8 mouse cellular contexts compared by ENCODE assay signal in genomic region chr13:63901714-63902597, GRCm38 (mm10).
DNase-seq lines count a peak whose midpoint lies in the region; ATAC-seq lines count a peak whose summit lies in the region.

No protein-coding gene starts in this region.

- H3K4me3 ChIP-seq in kidney, embryonic 16.5 days (ENCODE audit: low read length) = peak overlapping the region; percentile 30
- peak overlapping the region; percentile 29 for H3K4me3 ChIP-seq in hindbrain, embryonic 14.5 days (replicated peaks; ENCODE audit: low read length)
- peak overlapping the region; percentile 19 for H3K4me3 ChIP-seq in liver, embryonic 11.5 days (ENCODE audit: low read depth, low read length)
- H3K4me3 ChIP-seq in neural tube, embryonic 12.5 days = peak overlapping the region; percentile 21

- DNase-seq in kidney, adult 8-10 months = no peak
- peak; percentile 71 to 77 for DNase-seq in cerebellum, postnatal 14 days
- peak; percentile 52 for DNase-seq in gastrocnemius, postnatal 14 days
- peak; percentile 52 for DNase-seq in hindbrain, embryonic 14.5 days (ENCODE audit: low spot score)
- no peak for DNase-seq in liver, embryonic 11.5 days (ENCODE audit: low spot score)
- DNase-seq in spleen, adult 12 weeks (ENCODE audit: low spot score) = no peak

- peak overlapping the region; percentile 53 for H3K9ac ChIP-seq in kidney, embryonic 16.5 days (replicated peaks; ENCODE audit: low read length)
- peak overlapping the region; percentile 52 for H3K9ac ChIP-seq in hindbrain, embryonic 14.5 days
- H3K9ac ChIP-seq in liver, embryonic 11.5 days (ENCODE audit: low read depth, low read length) = 0 out of 2 replicates have a peak overlapping the region, but pooled peaks have one; percentile 14
- H3K9ac ChIP-seq in neural tube, embryonic 12.5 days = peak overlapping the region; percentile 38

- H3K9me3 ChIP-seq in kidney, embryonic 16.5 days (ENCODE audit: low read length) = no peaks in the 10 kb centered on the region
- no peaks in the 10 kb centered on the region for H3K9me3 ChIP-seq in hindbrain, embryonic 14.5 days (ENCODE audit: control insufficient read depth, low read length)
- no peaks in the 10 kb centered on the region for H3K9me3 ChIP-seq in liver, embryonic 11.5 days (ENCODE audit: control insufficient read depth, low read length)
- no peaks in the 10 kb centered on the region for H3K9me3 ChIP-seq in neural tube, embryonic 12.5 days

- intact Hi-C loops in gastrocnemius, postnatal 14 days (cut with DNase I; ENCODE audit: low total_unique reads) = no loop called here

- peaks cover 17% of the 10 kb centered on the region for H3K4me1 ChIP-seq in kidney, embryonic 16.5 days (ENCODE audit: insufficient read depth, low read length)
- peaks cover 15% of the 10 kb centered on the region for H3K4me1 ChIP-seq in hindbrain, embryonic 14.5 days (replicated peaks; ENCODE audit: control insufficient read depth, insufficient read depth, low read length)
- H3K4me1 ChIP-seq in liver, embryonic 11.5 days (replicated peaks; ENCODE audit: control insufficient read depth, insufficient read depth, low read length) = peaks cover 14% of the 10 kb centered on the region
- peaks cover 16% of the 10 kb centered on the region for H3K4me1 ChIP-seq in neural tube, embryonic 12.5 days

- peak; percentile 78 for ATAC-seq in kidney, embryonic 16.5 days (ENCODE audit: low FRiP score, low TSS enrichment)
- peak; percentile 76 for ATAC-seq in hindbrain, embryonic 14.5 days (ENCODE audit: low FRiP score)
- ATAC-seq in liver, embryonic 11.5 days (replicated peaks; ENCODE audit: low FRiP score) = 0 out of 2 replicates have a peak, but pooled peaks have one; percentile 7
- peak; percentile 57; the same call in 1 of the 2 replicates for ATAC-seq in neural tube, embryonic 12.5 days (ENCODE audit: low FRiP score, low read depth)

- WGBS in kidney, embryonic 16.5 days = 15% methylated on average over 28 of the region's 28 CpGs
- 15% methylated on average over 28 of the region's 28 CpGs for WGBS in hindbrain, embryonic 14.5 days
- 30% methylated on average over 28 of the region's 28 CpGs for WGBS in liver, embryonic 11.5 days
- WGBS in neural tube, embryonic 12.5 days = 17% methylated on average over 28 of the region's 28 CpGs

- H3K36me3 ChIP-seq in kidney, embryonic 16.5 days (ENCODE audit: insufficient read depth, low read length) = no peaks in the 10 kb centered on the region; the same call in 1 of the 2 replicates
- H3K36me3 ChIP-seq in hindbrain, embryonic 14.5 days (replicated peaks; ENCODE audit: control insufficient read depth, insufficient read depth) = 0 out of 2 replicates have a peak, but pooled peaks cover 6% of the 10 kb centered on the region
- H3K36me3 ChIP-seq in liver, embryonic 11.5 days (ENCODE audit: control insufficient read depth, insufficient read depth, low read length) = no peaks in the 10 kb centered on the region
- no peaks in the 10 kb centered on the region for H3K36me3 ChIP-seq in neural tube, embryonic 12.5 days

- H3K4me2 ChIP-seq in kidney, embryonic 16.5 days (replicated peaks; ENCODE audit: low read depth, low read length) = peak overlapping the region; percentile 60
- peak overlapping the region; percentile 74 for H3K4me2 ChIP-seq in hindbrain, embryonic 14.5 days (replicated peaks)
- H3K4me2 ChIP-seq in liver, embryonic 11.5 days = peak overlapping the region; percentile 61
- H3K4me2 ChIP-seq in neural tube, embryonic 12.5 days (replicated peaks) = peak overlapping the region; percentile 64

- H3K27ac ChIP-seq in kidney, embryonic 16.5 days (ENCODE audit: low read length) = peak overlapping the region; percentile 7; the same call in 1 of the 2 replicates
- H3K27ac ChIP-seq in hindbrain, embryonic 14.5 days = peak overlapping the region; percentile 45; the same call in 1 of the 2 replicates
- H3K27ac ChIP-seq in liver, embryonic 11.5 days (ENCODE audit: low read depth, low read length) = no peak overlapping the region
- no peak overlapping the region for H3K27ac ChIP-seq in neural tube, embryonic 12.5 days

- H3K27me3 ChIP-seq in kidney, embryonic 16.5 days (ENCODE audit: insufficient read depth, low read length) = no peaks in the 10 kb centered on the region
- H3K27me3 ChIP-seq in hindbrain, embryonic 14.5 days (ENCODE audit: control insufficient read depth, insufficient read depth, low read length) = 0 out of 2 replicates have a peak, but pooled peaks cover 5% of the 10 kb centered on the region
- no peaks in the 10 kb centered on the region; the same call in 1 of the 2 replicates for H3K27me3 ChIP-seq in liver, embryonic 11.5 days (replicated peaks; ENCODE audit: control insufficient read depth, insufficient read depth, low read length)
- H3K27me3 ChIP-seq in neural tube, embryonic 12.5 days (replicated peaks) = peaks cover 11% of the 10 kb centered on the region

Comparison
In these comparisons a context has a peak if more than half of its experiments do, and no peak if none do; other contexts are left out.
1. ATAC-seq: peak in every context shown above with its lines; median percentile 78 in kidney, embryonic 16.5 days; 76 in hindbrain, embryonic 14.5 days; 57 in neural tube, embryonic 12.5 days; 7 in liver, embryonic 11.5 days.
2. H3K27ac ChIP-seq: peak in kidney, embryonic 16.5 days (single experiment) and hindbrain, embryonic 14.5 days (single experiment); none in liver, embryonic 11.5 days (single experiment) and neural tube, embryonic 12.5 days (single experiment).
3. DNase-seq: peak in cerebellum, postnatal 14 days (2 of 2), gastrocnemius, postnatal 14 days (single experiment) and hindbrain, embryonic 14.5 days (single experiment); none in kidney, adult 8-10 months (0 of 2), liver, embryonic 11.5 days (single experiment) and spleen, adult 12 weeks (single experiment).
4. Peak in every context shown above with its lines, with median percentiles within 50 percentile points of each other: H3K4me2 ChIP-seq, H3K4me3 ChIP-seq and H3K9ac ChIP-seq.